Mouse (Mus musculus): ENCODE measurements around the gene Ube2e2.

Gene Ube2e2

GRCm38 (mm10) chr14:18893947-18894445, at the start of gene Ube2e2:
Ube2e2 (minus strand) TSS chr14:18894267.
- DNase-seq (ENCODE audit: low read depth): no peak

- DNase-seq (ENCODE audit: low read depth): no peak
These were observed 46.0 kb upstream of the Ube2e2 start for GRCm38 (mm10) chr14:18940068-18940467.

- DNase-seq (ENCODE audit: low read depth): no peak
These were observed 9.5 kb upstream of the Ube2e2 start for GRCm38 (mm10) chr14:18903553-18903952.

- DNase-seq (ENCODE audit: low read depth): peak; percentile 38
These were observed 733 bp downstream of the Ube2e2 start for GRCm38 (mm10) chr14:18893121-18893946.

- DNase-seq (ENCODE audit: low read depth): peak; percentile 9
These were observed 4.5 kb downstream of the Ube2e2 start for GRCm38 (mm10) chr14:18889571-18889970.

GRCm38 (mm10) chr14:18882493-18882892, 11.6 kb downstream of the Ube2e2 start:
- no peak for DNase-seq (ENCODE audit: low read depth)

- no peak for DNase-seq (ENCODE audit: low read depth)
These were observed 23.4 kb downstream of the Ube2e2 start for GRCm38 (mm10) chr14:18870716-18871115.

GRCm38 (mm10) chr14:18828661-18829060, 65.4 kb downstream of the Ube2e2 start:
- DNase-seq (ENCODE audit: low read depth): no peak

GRCm38 (mm10) chr14:18826753-18827152, 67.3 kb downstream of the Ube2e2 start:
- DNase-seq (ENCODE audit: low read depth): no peak

GRCm38 (mm10) chr14:18820713-18821112, 73.4 kb downstream of the Ube2e2 start:
- peak; percentile 25 for DNase-seq (ENCODE audit: low read depth)

GRCm38 (mm10) chr14:18796857-18797256, 97.2 kb downstream of the Ube2e2 start:
- DNase-seq (ENCODE audit: low read depth): no peak

- no peak for DNase-seq (ENCODE audit: low read depth)
These were observed 98.3 kb downstream of the Ube2e2 start for GRCm38 (mm10) chr14:18795787-18796186.

- no peak for DNase-seq (ENCODE audit: low read depth)
These were observed 114.9 kb downstream of the Ube2e2 start for GRCm38 (mm10) chr14:18778993-18779675.

GRCm38 (mm10) chr14:18778241-18778640, 115.8 kb downstream of the Ube2e2 start:
- DNase-seq (ENCODE audit: low read depth): no peak

- DNase-seq (ENCODE audit: low read depth): no peak
These were observed 117.9 kb downstream of the Ube2e2 start for GRCm38 (mm10) chr14:18776132-18776531.

GRCm38 (mm10) chr14:18773724-18774123, 120.3 kb downstream of the Ube2e2 start:
- peak; percentile 51 for DNase-seq (ENCODE audit: low read depth)

- no peak for DNase-seq (ENCODE audit: low read depth)
These were observed 134.3 kb downstream of the Ube2e2 start for GRCm38 (mm10) chr14:18759601-18760356.

GRCm38 (mm10) chr14:18758595-18759532, 135.2 kb downstream of the Ube2e2 start:
- DNase-seq (ENCODE audit: low read depth): no peak

- DNase-seq (ENCODE audit: low read depth): no peak
These were observed 136.1 kb downstream of the Ube2e2 start for GRCm38 (mm10) chr14:18758003-18758402.

GRCm38 (mm10) chr14:18755410-18755809, 138.7 kb downstream of the Ube2e2 start:
- no peak for DNase-seq (ENCODE audit: low read depth)

GRCm38 (mm10) chr14:18754595-18754994, 139.5 kb downstream of the Ube2e2 start:
- DNase-seq (ENCODE audit: low read depth): no peak

Data from fibroblast of lung, adult 2 months (primary cell).